Mouse (Mus musculus): Measurements from ENCODE around the gene Cpa5. TPM values are rescaled to one million over a fixed set of nuclear protein-coding genes. Genes with fewer than 3 reads are reported as not detected.

Gene Cpa5
- polyA plus RNA-seq, 1 experiment from 2014 or later = 0.25 TPM

- no peaks in the 10 kb centered on the region for H3K36me3 ChIP-seq (ENCODE audit: control insufficient read depth, insufficient read depth, low read length)
- no peak overlapping the region for H3K27ac ChIP-seq (ENCODE audit: low read depth, low read length)
- no peaks in the 10 kb centered on the region for H3K27me3 ChIP-seq (ENCODE audit: control insufficient read depth, insufficient read depth, low read length)
- no peak for DNase-seq (ENCODE audit: low spot score, missing footprints)
- no peak for ATAC-seq (ENCODE audit: low FRiP score)
- H3K9me3 ChIP-seq (ENCODE audit: control insufficient read depth, low read length) = no peaks in the 10 kb centered on the region
- H3K4me2 ChIP-seq = no peak overlapping the region
- 96% methylated on average over 1 of the region's 1 CpGs for WGBS
- H3K4me3 ChIP-seq (ENCODE audit: low read depth, low read length) = no peak overlapping the region
- peaks cover 9% of the 10 kb centered on the region for H3K4me1 ChIP-seq (ENCODE audit: control insufficient read depth, insufficient read depth, low read length)
- H3K9ac ChIP-seq (ENCODE audit: low read length) = no peak overlapping the region
Measured at GRCm38 (mm10) chr6:30574945-30575344, 35.9 kb upstream of the Cpa5 start.

- H3K4me1 ChIP-seq (ENCODE audit: control insufficient read depth, insufficient read depth, low read length) = peaks cover 18% of the 10 kb centered on the region
- 82% methylated on average over 17 of the region's 17 CpGs for WGBS
- no peak overlapping the region for H3K4me3 ChIP-seq (ENCODE audit: low read depth, low read length)
- no peak overlapping the region for H3K4me2 ChIP-seq
- H3K27me3 ChIP-seq (ENCODE audit: control insufficient read depth, insufficient read depth, low read length) = no peaks in the 10 kb centered on the region
- H3K9me3 ChIP-seq (ENCODE audit: control insufficient read depth, low read length) = no peaks in the 10 kb centered on the region
- H3K36me3 ChIP-seq (ENCODE audit: control insufficient read depth, insufficient read depth, low read length) = no peaks in the 10 kb centered on the region
- H3K27ac ChIP-seq (ENCODE audit: low read depth, low read length) = no peak overlapping the region
- no peak overlapping the region for H3K9ac ChIP-seq (ENCODE audit: low read length)
- no peak for DNase-seq (ENCODE audit: low spot score, missing footprints)
- no peak for ATAC-seq (ENCODE audit: low FRiP score)
Measured at GRCm38 (mm10) chr6:30576477-30577203, 34.2 kb upstream of the Cpa5 start.

DNA sequence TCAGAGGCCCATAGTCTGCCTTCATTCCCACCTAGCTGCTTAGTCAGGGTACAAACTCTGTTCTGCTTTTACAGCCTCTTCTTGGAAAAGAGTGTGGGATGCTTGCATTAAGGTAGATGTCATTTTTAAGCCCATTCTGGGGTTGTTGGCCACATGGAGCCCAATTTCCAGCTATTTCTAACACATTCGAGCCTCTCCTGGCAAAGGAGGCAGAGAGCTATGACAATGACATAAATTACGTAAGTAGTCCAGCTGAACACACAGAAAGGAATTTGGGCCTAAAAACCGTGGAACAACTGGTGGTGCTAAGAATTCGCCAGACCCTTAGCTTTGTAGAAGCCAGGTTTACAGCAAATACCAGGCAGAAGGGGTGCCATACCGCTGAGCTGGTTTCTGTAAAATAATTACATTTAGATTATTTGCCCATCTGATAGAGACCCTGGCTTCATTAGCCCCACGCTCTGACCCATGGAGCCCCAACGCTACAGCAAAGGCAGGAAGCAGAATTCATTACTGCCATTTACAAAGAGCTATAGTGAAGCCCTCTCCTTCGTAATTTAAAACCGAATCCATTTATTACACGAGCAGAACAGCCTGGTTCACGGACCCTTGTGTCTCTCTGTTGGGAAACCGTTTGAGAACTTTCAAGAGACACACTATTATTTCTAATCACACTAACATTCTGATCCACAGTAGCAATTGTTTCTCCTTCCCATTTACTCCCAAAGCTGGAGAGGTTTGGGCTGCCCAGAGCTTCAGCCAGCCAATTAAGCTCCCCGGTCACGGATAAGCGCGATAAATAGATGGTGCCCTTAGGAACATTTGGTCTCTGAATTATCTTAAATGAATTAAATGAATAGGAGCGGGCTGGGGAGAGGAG is 30.6 kb upstream of the Cpa5 start:
- ATAC-seq (ENCODE audit: low FRiP score) = peak; percentile 38
- peak; percentile 88 for DNase-seq (ENCODE audit: low spot score, missing footprints)
- no peak overlapping the region for H3K4me2 ChIP-seq

GRCm38 (mm10) chr6:30580841-30581176 is 30.0 kb upstream of the Cpa5 start:
- no peak overlapping the region for H3K9ac ChIP-seq (ENCODE audit: low read length)
- no peak overlapping the region for H3K4me2 ChIP-seq
- no peaks in the 10 kb centered on the region for H3K9me3 ChIP-seq (ENCODE audit: control insufficient read depth, low read length)
- ATAC-seq (ENCODE audit: low FRiP score) (peak; percentile 52; the same call in 1 of the 2 replicates), DNase-seq (ENCODE audit: low spot score, missing footprints) (no peak)
- no peaks in the 10 kb centered on the region for H3K27me3 ChIP-seq (ENCODE audit: control insufficient read depth, insufficient read depth, low read length)
- no peak overlapping the region for H3K4me3 ChIP-seq (ENCODE audit: low read depth, low read length)
- WGBS = 69% methylated on average over 8 of the region's 8 CpGs
- peak overlapping the region; percentile 53 for H3K27ac ChIP-seq (ENCODE audit: low read depth, low read length)
- no peaks in the 10 kb centered on the region for H3K36me3 ChIP-seq (ENCODE audit: control insufficient read depth, insufficient read depth, low read length)
- H3K4me1 ChIP-seq (ENCODE audit: control insufficient read depth, insufficient read depth, low read length) = peaks cover 8% of the 10 kb centered on the region

More for the DNA sequence above, 30.6 kb upstream of the Cpa5 start:
- H3K36me3 ChIP-seq (ENCODE audit: control insufficient read depth, insufficient read depth, low read length) = no peaks in the 10 kb centered on the region
- H3K9me3 ChIP-seq (ENCODE audit: control insufficient read depth, low read length) = no peaks in the 10 kb centered on the region
- no peaks in the 10 kb centered on the region for H3K27me3 ChIP-seq (ENCODE audit: control insufficient read depth, insufficient read depth, low read length)
- H3K9ac ChIP-seq (ENCODE audit: low read length) = no peak overlapping the region
- 65% methylated on average over 17 of the region's 17 CpGs for WGBS
- H3K27ac ChIP-seq (ENCODE audit: low read depth, low read length) = peak overlapping the region; percentile 53
- peaks cover 8% of the 10 kb centered on the region for H3K4me1 ChIP-seq (ENCODE audit: control insufficient read depth, insufficient read depth, low read length)
- no peak overlapping the region for H3K4me3 ChIP-seq (ENCODE audit: low read depth, low read length)

GRCm38 (mm10) chr6:30586886-30587442 is 23.8 kb upstream of the Cpa5 start:
- no peaks in the 10 kb centered on the region for H3K27me3 ChIP-seq (ENCODE audit: control insufficient read depth, insufficient read depth, low read length)
- ATAC-seq (ENCODE audit: low FRiP score) = no peak
- H3K4me3 ChIP-seq (ENCODE audit: low read depth, low read length) = no peak overlapping the region
- no peak for DNase-seq (ENCODE audit: low spot score, missing footprints)
- no peaks in the 10 kb centered on the region for H3K9me3 ChIP-seq (ENCODE audit: control insufficient read depth, low read length)
- no peak overlapping the region for H3K27ac ChIP-seq (ENCODE audit: low read depth, low read length)
- no peaks in the 10 kb centered on the region for H3K36me3 ChIP-seq (ENCODE audit: control insufficient read depth, insufficient read depth, low read length)
- no peak overlapping the region for H3K9ac ChIP-seq (ENCODE audit: low read length)
- WGBS = 89% methylated on average over 7 of the region's 7 CpGs
- H3K4me2 ChIP-seq = no peak overlapping the region
- no peaks in the 10 kb centered on the region for H3K4me1 ChIP-seq (ENCODE audit: control insufficient read depth, insufficient read depth, low read length)

DNA sequence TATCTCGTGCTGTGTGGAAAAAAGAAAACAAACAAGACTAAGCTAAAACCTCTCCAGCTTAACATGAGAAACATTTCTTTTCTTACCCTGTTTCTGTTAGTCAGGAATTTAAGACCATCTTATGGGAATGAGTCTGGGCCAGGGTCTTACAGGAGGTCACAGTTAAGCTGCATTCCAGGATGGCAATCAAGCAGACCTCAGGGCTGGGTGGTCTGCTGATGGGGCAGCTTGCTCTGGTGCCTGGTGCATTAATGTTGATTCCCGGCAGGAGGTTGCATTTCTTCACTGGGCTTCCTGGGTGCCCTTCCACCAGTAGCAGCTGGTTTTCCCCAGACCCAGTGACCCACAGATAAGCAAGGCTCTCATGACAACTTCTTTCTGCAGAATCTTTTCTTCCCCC is 21.0 kb upstream of the Cpa5 start:
- Histone ChIP-seq H3K9ac (ENCODE audit: low read length) (no peak overlapping the region), H3K9me3 (ENCODE audit: control insufficient read depth, low read length) (no peaks in the 10 kb centered on the region), H3K4me3 (ENCODE audit: low read depth, low read length) (no peak overlapping the region), H3K4me2 (no peak overlapping the region), H3K27me3 (ENCODE audit: control insufficient read depth, insufficient read depth, low read length) (no peaks in the 10 kb centered on the region), H3K27ac (ENCODE audit: low read depth, low read length) (no peak overlapping the region), H3K36me3 (ENCODE audit: control insufficient read depth, insufficient read depth, low read length) (no peaks in the 10 kb centered on the region), H3K4me1 (ENCODE audit: control insufficient read depth, insufficient read depth, low read length) (no peaks in the 10 kb centered on the region)
- DNase-seq (ENCODE audit: low spot score, missing footprints) (no peak), ATAC-seq (ENCODE audit: low FRiP score) (no peak)
- 38% methylated on average over 2 of the region's 2 CpGs for WGBS

- ATAC-seq (ENCODE audit: low FRiP score) = no peak
- no peak overlapping the region for H3K27ac ChIP-seq (ENCODE audit: low read depth, low read length)
Measured at GRCm38 (mm10) chr6:30591851-30592404, 18.9 kb upstream of the Cpa5 start.

DNA sequence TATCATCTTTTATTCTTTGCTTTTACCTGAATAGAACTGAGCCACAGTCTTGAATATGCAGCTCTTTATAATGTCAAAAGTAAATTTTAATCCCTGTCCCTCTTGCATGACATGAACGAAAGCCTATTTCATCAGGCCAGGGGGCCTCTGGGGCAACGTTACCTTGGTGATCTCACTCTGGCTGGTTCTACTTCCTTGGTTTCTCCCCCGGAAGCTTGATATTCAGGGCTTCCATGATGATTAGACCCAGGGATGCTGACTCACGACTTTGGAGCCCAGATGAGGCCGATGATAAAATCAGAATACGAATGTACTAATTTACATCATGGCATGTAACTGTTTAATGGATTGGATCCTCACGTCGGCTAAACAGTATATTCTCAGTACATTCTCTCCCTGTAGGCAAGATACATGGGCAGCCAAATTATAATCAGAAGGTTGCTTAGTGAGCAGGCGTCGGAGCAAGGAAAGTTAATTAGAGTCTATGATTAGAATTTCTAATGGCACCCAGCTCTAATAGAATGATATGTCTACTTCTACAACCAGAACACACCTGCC is 18.3 kb upstream of the Cpa5 start:
- Histone ChIP-seq H3K9me3 (ENCODE audit: control insufficient read depth, low read length) (no peaks in the 10 kb centered on the region), H3K4me3 (ENCODE audit: low read depth, low read length) (no peak overlapping the region), H3K4me1 (ENCODE audit: control insufficient read depth, insufficient read depth, low read length) (no peaks in the 10 kb centered on the region), H3K9ac (ENCODE audit: low read length) (no peak overlapping the region), H3K36me3 (ENCODE audit: control insufficient read depth, insufficient read depth, low read length) (no peaks in the 10 kb centered on the region), H3K27ac (ENCODE audit: low read depth, low read length) (no peak overlapping the region), H3K4me2 (no peak overlapping the region), H3K27me3 (ENCODE audit: control insufficient read depth, insufficient read depth, low read length) (no peaks in the 10 kb centered on the region)
- ATAC-seq (ENCODE audit: low FRiP score) = no peak
- no peak for DNase-seq (ENCODE audit: low spot score, missing footprints)
- WGBS = 68% methylated on average over 10 of the region's 10 CpGs

More at GRCm38 (mm10) chr6:30591851-30592404, 18.9 kb upstream of the Cpa5 start:
- no peaks in the 10 kb centered on the region for H3K36me3 ChIP-seq (ENCODE audit: control insufficient read depth, insufficient read depth, low read length)
- no peak overlapping the region for H3K4me3 ChIP-seq (ENCODE audit: low read depth, low read length)
- H3K9me3 ChIP-seq (ENCODE audit: control insufficient read depth, low read length) = no peaks in the 10 kb centered on the region
- H3K4me2 ChIP-seq = no peak overlapping the region
- no peak overlapping the region for H3K9ac ChIP-seq (ENCODE audit: low read length)
- H3K27me3 ChIP-seq (ENCODE audit: control insufficient read depth, insufficient read depth, low read length) = no peaks in the 10 kb centered on the region
- no peak for DNase-seq (ENCODE audit: low spot score, missing footprints)
- WGBS = 65% methylated on average over 5 of the region's 5 CpGs
- no peaks in the 10 kb centered on the region for H3K4me1 ChIP-seq (ENCODE audit: control insufficient read depth, insufficient read depth, low read length)
